In the genomic region with DNA sequence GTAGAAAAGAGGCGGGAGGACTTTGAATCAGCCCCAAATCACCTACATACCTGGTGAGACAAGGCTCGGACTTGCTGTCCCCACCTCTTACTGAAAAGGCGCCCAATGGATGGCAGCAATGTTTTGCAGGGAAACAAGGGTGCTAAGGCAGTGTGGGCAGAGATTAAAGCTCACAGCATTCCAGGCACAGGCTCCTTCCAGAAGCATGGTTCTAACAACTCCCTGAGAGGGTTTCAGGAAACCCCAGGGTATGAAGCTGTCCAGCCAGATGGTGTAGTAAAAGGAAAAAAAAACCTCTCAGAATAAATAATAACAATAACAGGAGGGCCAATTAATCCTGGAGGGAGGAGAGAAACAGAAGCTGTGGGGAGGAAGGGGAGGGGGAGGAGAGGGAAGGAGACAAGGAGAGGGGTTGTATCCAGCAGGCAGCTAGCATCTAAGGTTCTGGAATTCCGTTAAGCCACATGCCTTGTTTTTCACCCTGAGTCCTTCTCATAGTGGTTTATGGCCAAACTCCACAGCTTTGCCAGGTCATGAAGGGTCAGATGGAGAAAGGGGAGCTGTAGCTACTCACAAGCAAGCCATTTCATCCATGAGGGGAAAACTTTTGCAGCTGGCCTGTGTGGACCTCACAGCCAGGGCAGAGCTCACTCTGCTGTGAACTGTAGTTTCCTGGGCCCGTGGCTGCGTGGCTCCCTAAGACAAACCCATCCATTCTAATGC, we compare ENCODE assay signal across 10 mouse cellular contexts.
A peak's percentile ranks its signal among the peaks of the same experiment; 100 is the strongest.
DNase-seq lines count a peak whose midpoint lies in the region; ATAC-seq and TF ChIP-seq lines count a peak whose summit lies in the region.
"Had no signal": no experiment of that assay in that cellular context is flagged by ENCODE, and none has a peak within 500 bp of the region (broad histone marks: within the 10 kb centered on the region; RNA-seq: fewer than 3 reads in every experiment).

No protein-coding gene starts in this region.

- DNase-seq in Muller cell, postnatal 12 days (ENCODE audit: inconsistent ontology term), result peak; percentile 69
- peak; percentile 71 for DNase-seq in brain, embryonic 14.5 days (ENCODE audit: low read depth)
- no peak for DNase-seq in left cerebral cortex, postnatal 14 days (ENCODE audit: low spot score in 2 of 2)
- DNase-seq in heart, embryonic 10.5 days (ENCODE audit: low spot score), result no peak

- no peak overlapping the region for H3K4me3 ChIP-seq in hindbrain, embryonic 12.5 days
- H3K4me3 ChIP-seq in hindbrain, embryonic 16.5 days (ENCODE audit: low read length), result no peak overlapping the region
- H3K4me3 ChIP-seq in limb, embryonic 12.5 days (replicated peaks), result no peak overlapping the region
- no peak overlapping the region for H3K4me3 ChIP-seq in heart, embryonic 10.5 days
- H3K4me3 ChIP-seq: left cerebral cortex, adult 2 months had no signal

- no peak for TF ChIP-seq POLR2A in brain, embryonic 14.5 days (IDR thresholded peaks at IDR 0.05; ENCODE audit: borderline replicate concordance, extremely low read depth, insufficient read depth, insufficient read length, poor library complexity, severe bottlenecking)

- H3K27ac ChIP-seq in hindbrain, embryonic 12.5 days, result peak overlapping the region; percentile 68
- no peak overlapping the region for H3K27ac ChIP-seq in hindbrain, embryonic 16.5 days (ENCODE audit: low read depth, low read length)
- peak overlapping the region; percentile 81 for H3K27ac ChIP-seq in limb, embryonic 12.5 days
- H3K27ac ChIP-seq in heart, embryonic 10.5 days, result no peak overlapping the region
- H3K27ac ChIP-seq: left cerebral cortex, adult 2 months had no signal

- intact Hi-C loops in left cerebral cortex, postnatal 14 days (cut with DNase I), result no loop called here

- no peaks in the 10 kb centered on the region for H3K36me3 ChIP-seq in hindbrain, embryonic 12.5 days
- H3K36me3 ChIP-seq in hindbrain, embryonic 16.5 days (ENCODE audit: control insufficient read depth, insufficient read depth, low read length), result no peaks in the 10 kb centered on the region
- no peaks in the 10 kb centered on the region for H3K36me3 ChIP-seq in limb, embryonic 12.5 days
- no peaks in the 10 kb centered on the region for H3K36me3 ChIP-seq in heart, embryonic 10.5 days

- H3K4me1 ChIP-seq in hindbrain, embryonic 12.5 days, result peaks cover 13% of the 10 kb centered on the region
- H3K4me1 ChIP-seq in hindbrain, embryonic 16.5 days (ENCODE audit: control insufficient read depth, insufficient read depth, low read depth, low read length), result peaks cover 4% of the 10 kb centered on the region; the same call in 1 of the 2 replicates
- H3K4me1 ChIP-seq in limb, embryonic 12.5 days (replicated peaks), result peaks cover 21% of the 10 kb centered on the region
- H3K4me1 ChIP-seq in heart, embryonic 10.5 days, result no peaks in the 10 kb centered on the region

- no peaks in the 10 kb centered on the region for H3K27me3 ChIP-seq in hindbrain, embryonic 12.5 days
- H3K27me3 ChIP-seq in hindbrain, embryonic 16.5 days (replicated peaks; ENCODE audit: control insufficient read depth, insufficient read depth, low read length), result no peaks in the 10 kb centered on the region
- no peaks in the 10 kb centered on the region for H3K27me3 ChIP-seq in limb, embryonic 12.5 days
- H3K27me3 ChIP-seq in heart, embryonic 10.5 days (ENCODE audit: insufficient read depth, poor library complexity, severe bottlenecking), result no peaks in the 10 kb centered on the region

- H3K4me2 ChIP-seq in hindbrain, embryonic 12.5 days (replicated peaks), result no peak overlapping the region
- no peak overlapping the region for H3K4me2 ChIP-seq in hindbrain, embryonic 16.5 days (ENCODE audit: low read length)
- no peak overlapping the region for H3K4me2 ChIP-seq in limb, embryonic 12.5 days

- no peaks in the 10 kb centered on the region for H3K9me3 ChIP-seq in hindbrain, embryonic 12.5 days (replicated peaks)
- H3K9me3 ChIP-seq in hindbrain, embryonic 16.5 days (ENCODE audit: control insufficient read depth, low read length), result no peaks in the 10 kb centered on the region
- no peaks in the 10 kb centered on the region for H3K9me3 ChIP-seq in limb, embryonic 12.5 days
- H3K9me3 ChIP-seq in heart, embryonic 10.5 days, result no peaks in the 10 kb centered on the region

- ATAC-seq in hindbrain, embryonic 12.5 days (ENCODE audit: low FRiP score), result no peak
- ATAC-seq in hindbrain, embryonic 16.5 days, result no peak
- no peak for ATAC-seq in limb, embryonic 12.5 days (ENCODE audit: insufficient number of reproducible peaks, insufficient read depth, low FRiP score, low TSS enrichment, low read depth)
- ATAC-seq: activated CD4-positive, CD25-positive, alpha-beta regulatory T cell, adult 4 months; inflammation-experienced regulatory T-cells, adult 6 months had no signal

- H3K9ac ChIP-seq in hindbrain, embryonic 12.5 days, result no peak overlapping the region
- H3K9ac ChIP-seq in hindbrain, embryonic 16.5 days (ENCODE audit: low read depth, low read length), result no peak overlapping the region
- H3K9ac ChIP-seq in limb, embryonic 12.5 days (replicated peaks), result no peak overlapping the region

- no peak for TF ChIP-seq CTCF in brain, embryonic 14.5 days (IDR thresholded peaks at IDR 0.05; ENCODE audit: borderline replicate concordance, extremely low read depth, insufficient read depth, insufficient read length)

- WGBS in hindbrain, embryonic 12.5 days, result 55% methylated on average over 6 of the region's 6 CpGs
- 54% methylated on average over 6 of the region's 6 CpGs for WGBS in hindbrain, embryonic 16.5 days
- 36% methylated on average over 6 of the region's 6 CpGs for WGBS in limb, embryonic 12.5 days
- 56% methylated on average over 6 of the region's 6 CpGs for WGBS in heart, embryonic 10.5 days

Comparison
In these comparisons a context has a peak if more than half of its experiments do, and no peak if none do; other contexts are left out.
1. H3K27ac ChIP-seq: peak in hindbrain, embryonic 12.5 days (single experiment) and limb, embryonic 12.5 days (single experiment); none in hindbrain, embryonic 16.5 days (single experiment) and heart, embryonic 10.5 days (single experiment).
2. DNase-seq: peak in Muller cell, postnatal 12 days (single experiment) and brain, embryonic 14.5 days (single experiment); none in left cerebral cortex, postnatal 14 days (0 of 2) and heart, embryonic 10.5 days (single experiment).